Mouse (Mus musculus): ENCODE data around the gene Cdc123. TPM values are rescaled to one million over a fixed set of nuclear protein-coding genes. Genes with fewer than 3 reads are reported as not detected.
A peak's percentile ranks its signal among the peaks of the same experiment; 100 is the strongest.

Gene Cdc123
- polyA plus RNA-seq, 1 experiment from 2014 or later = 259 TPM

- no peaks in the 10 kb centered on the region for H3K4me1 ChIP-seq (ENCODE audit: control insufficient read depth, insufficient read depth, low read length)
- no peak overlapping the region for H3K4me3 ChIP-seq (ENCODE audit: low read depth, low read length)
- H3K4me2 ChIP-seq (ENCODE audit: low read depth, low read length) = no peak overlapping the region
- H3K27ac ChIP-seq (replicated peaks; ENCODE audit: low read depth, low read length) = no peak overlapping the region
- 85% methylated on average over 9 of the region's 9 CpGs for WGBS
- peaks cover 75% of the 10 kb centered on the region for H3K36me3 ChIP-seq (ENCODE audit: control insufficient read depth, insufficient read depth, low read length)
- no peak for ATAC-seq (ENCODE audit: low read depth)
- H3K9ac ChIP-seq (ENCODE audit: low read depth, low read length) = no peak overlapping the region
- 0 out of 2 replicates have a peak, but pooled peaks cover 4% of the 10 kb centered on the region for H3K9me3 ChIP-seq (ENCODE audit: control insufficient read depth, low read length)
- no peaks in the 10 kb centered on the region for H3K27me3 ChIP-seq (replicated peaks; ENCODE audit: control insufficient read depth, insufficient read depth, low read length)
- DNase-seq (ENCODE audit: low spot score) = no peak
Observed at GRCm38 (mm10) chr2:5801182-5801640, 43.8 kb downstream of the Cdc123 start.

- WGBS = 85% methylated on average over 11 of the region's 11 CpGs
- H3K27ac ChIP-seq (replicated peaks; ENCODE audit: low read depth, low read length) = no peak overlapping the region
- H3K9me3 ChIP-seq (ENCODE audit: control insufficient read depth, low read length) = 0 out of 2 replicates have a peak, but pooled peaks cover 4% of the 10 kb centered on the region
- DNase-seq (ENCODE audit: low spot score) (no peak), ATAC-seq (ENCODE audit: low read depth) (no peak)
- no peaks in the 10 kb centered on the region for H3K4me1 ChIP-seq (ENCODE audit: control insufficient read depth, insufficient read depth, low read length)
- H3K9ac ChIP-seq (ENCODE audit: low read depth, low read length) = no peak overlapping the region
- H3K4me2 ChIP-seq (ENCODE audit: low read depth, low read length) = no peak overlapping the region
- no peak overlapping the region for H3K4me3 ChIP-seq (ENCODE audit: low read depth, low read length)
- no peaks in the 10 kb centered on the region for H3K27me3 ChIP-seq (replicated peaks; ENCODE audit: control insufficient read depth, insufficient read depth, low read length)
- H3K36me3 ChIP-seq (ENCODE audit: control insufficient read depth, insufficient read depth, low read length) = peaks cover 83% of the 10 kb centered on the region
Observed at GRCm38 (mm10) chr2:5797816-5798672, 46.9 kb downstream of the Cdc123 start.

- 85% methylated on average over 10 of the region's 10 CpGs for WGBS
- DNase-seq (ENCODE audit: low spot score) = no peak
- no peak overlapping the region for H3K9ac ChIP-seq (ENCODE audit: low read depth, low read length)
- no peaks in the 10 kb centered on the region for H3K27me3 ChIP-seq (replicated peaks; ENCODE audit: control insufficient read depth, insufficient read depth, low read length)
- H3K9me3 ChIP-seq (ENCODE audit: control insufficient read depth, low read length) = no peaks in the 10 kb centered on the region
- no peak overlapping the region for H3K4me2 ChIP-seq (ENCODE audit: low read depth, low read length)
- H3K4me1 ChIP-seq (ENCODE audit: control insufficient read depth, insufficient read depth, low read length) = no peaks in the 10 kb centered on the region
- peaks cover 51% of the 10 kb centered on the region for H3K36me3 ChIP-seq (ENCODE audit: control insufficient read depth, insufficient read depth, low read length)
- H3K27ac ChIP-seq (replicated peaks; ENCODE audit: low read depth, low read length) = no peak overlapping the region
- no peak overlapping the region for H3K4me3 ChIP-seq (ENCODE audit: low read depth, low read length)
- ATAC-seq (ENCODE audit: low read depth) = no peak
Observed at GRCm38 (mm10) chr2:5793771-5794170, 51.2 kb downstream of the Cdc123 start.

GRCm38 (mm10) chr2:5792056-5792455, 52.9 kb downstream of the Cdc123 start:
- H3K4me2 ChIP-seq (ENCODE audit: low read depth, low read length) = no peak overlapping the region
- no peak overlapping the region for H3K27ac ChIP-seq (replicated peaks; ENCODE audit: low read depth, low read length)
- 92% methylated on average over 5 of the region's 5 CpGs for WGBS
- no peaks in the 10 kb centered on the region for H3K27me3 ChIP-seq (replicated peaks; ENCODE audit: control insufficient read depth, insufficient read depth, low read length)
- ATAC-seq (ENCODE audit: low read depth) (no peak), DNase-seq (ENCODE audit: low spot score) (no peak)
- no peaks in the 10 kb centered on the region for H3K4me1 ChIP-seq (ENCODE audit: control insufficient read depth, insufficient read depth, low read length)
- no peaks in the 10 kb centered on the region for H3K9me3 ChIP-seq (ENCODE audit: control insufficient read depth, low read length)
- H3K4me3 ChIP-seq (ENCODE audit: low read depth, low read length) = no peak overlapping the region
- H3K9ac ChIP-seq (ENCODE audit: low read depth, low read length) = no peak overlapping the region
- peaks cover 37% of the 10 kb centered on the region for H3K36me3 ChIP-seq (ENCODE audit: control insufficient read depth, insufficient read depth, low read length)

GRCm38 (mm10) chr2:5789625-5790160, 55.3 kb downstream of the Cdc123 start:
- WGBS = 22% methylated on average over 4 of the region's 4 CpGs
- no peak overlapping the region for H3K4me2 ChIP-seq (ENCODE audit: low read depth, low read length)

GRCm38 (mm10) chr2:5787391-5787790, 57.6 kb downstream of the Cdc123 start:
- Histone ChIP-seq H3K4me2 (ENCODE audit: low read depth, low read length) (no peak overlapping the region), H3K9me3 (ENCODE audit: control insufficient read depth, low read length) (no peaks in the 10 kb centered on the region), H3K36me3 (ENCODE audit: control insufficient read depth, insufficient read depth, low read length) (no peaks in the 10 kb centered on the region), H3K27me3 (replicated peaks; ENCODE audit: control insufficient read depth, insufficient read depth, low read length) (no peaks in the 10 kb centered on the region), H3K27ac (replicated peaks; ENCODE audit: low read depth, low read length) (no peak overlapping the region), H3K4me3 (ENCODE audit: low read depth, low read length) (no peak overlapping the region), H3K9ac (ENCODE audit: low read depth, low read length) (no peak overlapping the region), H3K4me1 (ENCODE audit: control insufficient read depth, insufficient read depth, low read length) (no peaks in the 10 kb centered on the region)
- WGBS = 89% methylated on average over 3 of the region's 3 CpGs
- ATAC-seq (ENCODE audit: low read depth) (no peak), DNase-seq (ENCODE audit: low spot score) (no peak)

More at GRCm38 (mm10) chr2:5789625-5790160, 55.3 kb downstream of the Cdc123 start:
- H3K9ac ChIP-seq (ENCODE audit: low read depth, low read length) = no peak overlapping the region
- no peak overlapping the region for H3K27ac ChIP-seq (replicated peaks; ENCODE audit: low read depth, low read length)
- H3K36me3 ChIP-seq (ENCODE audit: control insufficient read depth, insufficient read depth, low read length) = peaks cover 14% of the 10 kb centered on the region
- no peaks in the 10 kb centered on the region for H3K4me1 ChIP-seq (ENCODE audit: control insufficient read depth, insufficient read depth, low read length)
- ATAC-seq (ENCODE audit: low read depth) = no peak
- DNase-seq (ENCODE audit: low spot score) = no peak
- H3K4me3 ChIP-seq (ENCODE audit: low read depth, low read length) = no peak overlapping the region
- no peaks in the 10 kb centered on the region for H3K27me3 ChIP-seq (replicated peaks; ENCODE audit: control insufficient read depth, insufficient read depth, low read length)
- no peaks in the 10 kb centered on the region for H3K9me3 ChIP-seq (ENCODE audit: control insufficient read depth, low read length)

GRCm38 (mm10) chr2:5772464-5772863, 72.5 kb downstream of the Cdc123 start:
- no peak overlapping the region for H3K9ac ChIP-seq (ENCODE audit: low read depth, low read length)
- no peak for ATAC-seq (ENCODE audit: low read depth)

GRCm38 (mm10) chr2:5770708-5771241, 74.2 kb downstream of the Cdc123 start:
- Histone ChIP-seq H3K4me3 (ENCODE audit: low read depth, low read length) (no peak overlapping the region), H3K27ac (replicated peaks; ENCODE audit: low read depth, low read length) (no peak overlapping the region), H3K36me3 (ENCODE audit: control insufficient read depth, insufficient read depth, low read length) (no peaks in the 10 kb centered on the region), H3K9me3 (ENCODE audit: control insufficient read depth, low read length) (no peaks in the 10 kb centered on the region), H3K9ac (ENCODE audit: low read depth, low read length) (no peak overlapping the region), H3K4me1 (ENCODE audit: control insufficient read depth, insufficient read depth, low read length) (no peaks in the 10 kb centered on the region), H3K27me3 (replicated peaks; ENCODE audit: control insufficient read depth, insufficient read depth, low read length) (no peaks in the 10 kb centered on the region), H3K4me2 (ENCODE audit: low read depth, low read length) (no peak overlapping the region)
- ATAC-seq (ENCODE audit: low read depth) (0 out of 2 replicates have a peak, but pooled peaks have one; percentile 50), DNase-seq (ENCODE audit: low spot score) (peak; percentile 92)
- 46% methylated on average over 8 of the region's 8 CpGs for WGBS

More at GRCm38 (mm10) chr2:5772464-5772863, 72.5 kb downstream of the Cdc123 start:
- no peak overlapping the region for H3K4me3 ChIP-seq (ENCODE audit: low read depth, low read length)
- H3K4me1 ChIP-seq (ENCODE audit: control insufficient read depth, insufficient read depth, low read length) = no peaks in the 10 kb centered on the region
- no peaks in the 10 kb centered on the region for H3K27me3 ChIP-seq (replicated peaks; ENCODE audit: control insufficient read depth, insufficient read depth, low read length)
- WGBS = 74% methylated on average over 2 of the region's 2 CpGs
- H3K27ac ChIP-seq (replicated peaks; ENCODE audit: low read depth, low read length) = no peak overlapping the region
- DNase-seq (ENCODE audit: low spot score) = no peak
- H3K4me2 ChIP-seq (ENCODE audit: low read depth, low read length) = no peak overlapping the region
- no peaks in the 10 kb centered on the region for H3K9me3 ChIP-seq (ENCODE audit: control insufficient read depth, low read length)
- no peaks in the 10 kb centered on the region for H3K36me3 ChIP-seq (ENCODE audit: control insufficient read depth, insufficient read depth, low read length)
